Comparison of ENCODE assay signal across 13 mouse cellular contexts in genomic region chr1:87871546-87871945, GRCm38 (mm10). TPM values are rescaled to one million over a fixed set of nuclear protein-coding genes. Genes with fewer than 3 reads are reported as not detected.
DNase-seq lines count a peak whose midpoint lies in the region; ATAC-seq and TF ChIP-seq lines count a peak whose summit lies in the region.
"Had no signal": no experiment of that assay in that cellular context is flagged by ENCODE, and none has a peak within 500 bp of the region (broad histone marks: within the 10 kb centered on the region; RNA-seq: fewer than 3 reads in every experiment).

No protein-coding gene starts in this region.

- no peak for TF ChIP-seq POLR2A in bone marrow, adult 2 months (IDR thresholded peaks at IDR 0.05; ENCODE audit: borderline replicate concordance, control insufficient read depth, low read depth, low read length)
- no peak for TF ChIP-seq POLR2A in embryonic fibroblast, embryonic 13.5 days (IDR thresholded peaks at IDR 0.05; ENCODE audit: low read depth, low read length)

- ATAC-seq in embryonic facial prominence, embryonic 14.5 days (ENCODE audit: low read depth) = peak; percentile 68; the same call in 1 of the 2 replicates
- no peak for ATAC-seq in lung, embryonic 14.5 days (ENCODE audit: insufficient read depth)
- ATAC-seq: hindbrain, postnatal 0 days had no signal

- no peaks in the 10 kb centered on the region for H3K27me3 ChIP-seq in embryonic facial prominence, embryonic 14.5 days (replicated peaks; ENCODE audit: control insufficient read depth, insufficient read depth, low read length)
- no peaks in the 10 kb centered on the region for H3K27me3 ChIP-seq in embryonic facial prominence, embryonic 10.5 days (replicated peaks; ENCODE audit: low read depth, poor library complexity, severe bottlenecking)
- H3K27me3 ChIP-seq in lung, embryonic 14.5 days (ENCODE audit: insufficient read depth, low read length) = no peaks in the 10 kb centered on the region
- H3K27me3 ChIP-seq: forebrain, embryonic 12.5 days; limb, embryonic 13.5 days had no signal

- H3K4me1 ChIP-seq in embryonic facial prominence, embryonic 14.5 days (ENCODE audit: control insufficient read depth, insufficient read depth, low read length) = peaks cover 10% of the 10 kb centered on the region; the same call in 1 of the 2 replicates
- peaks cover 14% of the 10 kb centered on the region for H3K4me1 ChIP-seq in embryonic facial prominence, embryonic 10.5 days
- H3K4me1 ChIP-seq in lung, embryonic 14.5 days (ENCODE audit: insufficient read depth) = no peaks in the 10 kb centered on the region
- peaks cover 6% of the 10 kb centered on the region for H3K4me1 ChIP-seq in bone marrow, adult 2 months (ENCODE audit: control insufficient read depth, insufficient read depth, low read length)
- peaks cover 3% of the 10 kb centered on the region; the same call in 1 of the 2 replicates for H3K4me1 ChIP-seq in embryonic fibroblast, embryonic 13.5 days (ENCODE audit: control insufficient read depth, insufficient read depth, low read length)
- H3K4me1 ChIP-seq: forebrain, embryonic 12.5 days had no signal

- peak; percentile 71 for DNase-seq in embryonic facial prominence, embryonic 14.5 days (ENCODE audit: low spot score)
- DNase-seq in embryonic facial prominence, embryonic 10.5 days (ENCODE audit: low spot score) = no peak
- DNase-seq in lung, embryonic 14.5 days = peak; percentile 41
- no peak for DNase-seq in lung, postnatal 14 days
- no peak for DNase-seq in adrenal gland, adult 18-20 months (ENCODE audit: low spot score in 2 of 2)
- DNase-seq in adrenal gland, postnatal 4 days (ENCODE audit: low spot score in 2 of 2) = no peak
- DNase-seq: kidney, adult 9 months; layer of hippocampus, postnatal 36 days had no signal

- H3K9ac ChIP-seq in embryonic facial prominence, embryonic 14.5 days (ENCODE audit: low read depth, low read length) = no peak overlapping the region
- no peak overlapping the region for H3K9ac ChIP-seq in lung, embryonic 14.5 days
- H3K9ac ChIP-seq: forebrain, embryonic 12.5 days; limb, embryonic 13.5 days had no signal

- H3K27ac ChIP-seq in embryonic facial prominence, embryonic 14.5 days (replicated peaks; ENCODE audit: low read depth, low read length) = no peak overlapping the region
- H3K27ac ChIP-seq in embryonic facial prominence, embryonic 10.5 days (replicated peaks) = no peak overlapping the region
- H3K27ac ChIP-seq in lung, embryonic 14.5 days (ENCODE audit: low read depth) = no peak overlapping the region
- peak overlapping the region; percentile 25; the same call in 1 of the 2 replicates for H3K27ac ChIP-seq in bone marrow, adult 2 months (ENCODE audit: control insufficient read depth, insufficient read depth, low read depth, low read length, poor library complexity)
- peak overlapping the region; percentile 62; the same call in 1 of the 2 replicates for H3K27ac ChIP-seq in embryonic fibroblast, embryonic 13.5 days (ENCODE audit: insufficient read depth, low read length)
- H3K27ac ChIP-seq: forebrain, embryonic 12.5 days; hindbrain, postnatal 0 days; limb, embryonic 13.5 days had no signal

- no peak overlapping the region for H3K4me2 ChIP-seq in embryonic facial prominence, embryonic 14.5 days (ENCODE audit: low read depth, low read length)
- no peak overlapping the region for H3K4me2 ChIP-seq in lung, embryonic 14.5 days
- H3K4me2 ChIP-seq: forebrain, embryonic 12.5 days; limb, embryonic 13.5 days had no signal

- no peak for TF ChIP-seq CTCF in lung, embryonic 14.5 days (IDR thresholded peaks at IDR 0.05; ENCODE audit: low read depth)
- TF ChIP-seq CTCF in bone marrow, adult 2 months (IDR thresholded peaks at IDR 0.05; ENCODE audit: control insufficient read depth, insufficient read depth, low read length) = no peak
- TF ChIP-seq CTCF in embryonic fibroblast, embryonic 13.5 days (IDR thresholded peaks at IDR 0.05; ENCODE audit: borderline replicate concordance, insufficient read depth, low read length) = no peak

- H3K36me3 ChIP-seq in embryonic facial prominence, embryonic 14.5 days (ENCODE audit: control insufficient read depth, insufficient read depth, low read length) = no peaks in the 10 kb centered on the region
- no peaks in the 10 kb centered on the region for H3K36me3 ChIP-seq in embryonic facial prominence, embryonic 10.5 days (replicated peaks)
- H3K36me3 ChIP-seq in lung, embryonic 14.5 days (ENCODE audit: insufficient read depth) = no peaks in the 10 kb centered on the region
- H3K36me3 ChIP-seq: forebrain, embryonic 12.5 days; limb, embryonic 13.5 days had no signal

- H3K4me3 ChIP-seq in embryonic facial prominence, embryonic 14.5 days (ENCODE audit: low read depth, low read length) = no peak overlapping the region
- H3K4me3 ChIP-seq in embryonic facial prominence, embryonic 10.5 days = no peak overlapping the region
- no peak overlapping the region for H3K4me3 ChIP-seq in lung, embryonic 14.5 days (ENCODE audit: low read depth, low read length)
- H3K4me3 ChIP-seq in bone marrow, adult 2 months (replicated peaks; ENCODE audit: control insufficient read depth, low read depth, low read length) = no peak overlapping the region
- H3K4me3 ChIP-seq in embryonic fibroblast, embryonic 13.5 days (ENCODE audit: insufficient read depth, low read length) = no peak overlapping the region
- H3K4me3 ChIP-seq: forebrain, embryonic 12.5 days; limb, embryonic 13.5 days had no signal

- no peaks in the 10 kb centered on the region for H3K9me3 ChIP-seq in embryonic facial prominence, embryonic 14.5 days (ENCODE audit: control insufficient read depth, low read length)
- H3K9me3 ChIP-seq in embryonic facial prominence, embryonic 10.5 days = no peaks in the 10 kb centered on the region
- H3K9me3 ChIP-seq in lung, embryonic 14.5 days (ENCODE audit: low read depth, low read length) = no peaks in the 10 kb centered on the region
- H3K9me3 ChIP-seq: forebrain, embryonic 12.5 days; limb, embryonic 13.5 days had no signal

RNA-seq across cellular contexts. Expression of gene Dgkd, which starts 18.5 kb away (rescaled TPM):
- polyA plus RNA-seq in embryonic facial prominence, embryonic 14.5 days (2014; fragmentation: Nextera tagmentation; extraction: Ambion mirVana) = 31.7 and 34.1 TPM in 2 replicates
- 39.3 and 41.3 TPM in 2 replicates for polyA plus RNA-seq in embryonic facial prominence, embryonic 10.5 days (2016; fragmentation: Nextera tagmentation; extraction: Ambion mirVana)
- 32.8 and 36.1 TPM in 2 replicates for polyA plus RNA-seq in lung, embryonic 14.5 days (2014; fragmentation: Nextera tagmentation; extraction: Ambion mirVana)
- 33.5 and 56.0 TPM in 2 replicates for polyA plus RNA-seq in bone marrow, adult 2 months (2011; ENCODE audit: insufficient read depth, insufficient read length, low replicate concordance, missing spikeins)
- polyA plus RNA-seq in embryonic fibroblast, embryonic 13.5 days (2011; ENCODE audit: insufficient read length, low read depth, missing spikeins) = 25.8 and 34.0 TPM in 2 replicates
- total RNA-seq in adrenal gland, adult 18-20 months (2021) = 10 to 100 TPM; 54.6 to 74.6 TPM
- total RNA-seq in adrenal gland, postnatal 4 days (2021) = 10 to 100 TPM; 63.1 to 64.2 TPM

Comparison
In these comparisons a context has a peak if more than half of its experiments do, and no peak if none do; other contexts are left out.
1. DNase-seq: peak in embryonic facial prominence, embryonic 14.5 days (single experiment) and lung, embryonic 14.5 days (single experiment); none in embryonic facial prominence, embryonic 10.5 days (single experiment), lung, postnatal 14 days (single experiment), adrenal gland, adult 18-20 months (0 of 2) and adrenal gland, postnatal 4 days (0 of 2).
2. H3K27ac ChIP-seq: peak in bone marrow, adult 2 months (single experiment) and embryonic fibroblast, embryonic 13.5 days (single experiment); none in embryonic facial prominence, embryonic 14.5 days (single experiment), embryonic facial prominence, embryonic 10.5 days (single experiment) and lung, embryonic 14.5 days (single experiment).